Mouse (Mus musculus) brain, adult 10 weeks (tissue): ENCODE measurements around the gene Palld. TPM values are rescaled to one million over a fixed set of nuclear protein-coding genes. Genes with fewer than 3 reads are reported as not detected.

Experiments
- polyA plus RNA-seq: library from polyadenylated mRNA; stranded (reverse); fragments of 350-450 nt; fragmentation: Illumina TruSeq; extraction: RNeasy Lipid Tissue Mini Kit (QIAGEN cat#74804); gene quantifications from one replicate; pipeline ENCODE4 v1.2.3, GENCODE M21; 2015; ENCODE audit warnings: low read depth, low replicate concordance

Palld gene
- polyA plus RNA-seq, result 4.0 TPM

GRCm38 (mm10) chr8:61902521-61902920 lies at the start of gene Palld:
TSS of gene Palld (minus strand) at chr8:61902690.

GRCm38 (mm10) chr8:61927777-61928494 lies 25.4 kb upstream of the Palld start, which contains the start of gene Ddx60:
TSS of gene Ddx60 (plus strand) at chr8:61928087.

GRCm38 (mm10) chr8:61487597-61488156 lies 414.8 kb downstream of the Palld start, which contains the start of gene Cbr4:
TSS of gene Cbr4 (plus strand) at chr8:61487734.

Other genes starting within 250 kb of the Palld start
- gene Ddx60, start 25.4 kb upstream of the Palld start, polyA plus RNA-seq, result 0.48 TPM
- gene Anxa10, start 220.5 kb upstream of the Palld start, polyA plus RNA-seq, result not detected